Mouse (Mus musculus) testis, adult 2 months (tissue): ENCODE results near the gene Gm14401.
"Not testable (repeated sequence)": the region's sequence is repeated elsewhere in the genome, so short reads cannot be mapped to it uniquely, and the experiment has no call there.

Source experiments
- CTCF ChIP-seq: fragments of 200-500 bp; IDR thresholded peaks from 2 replicates; pipeline ENCODE4 v1.5.1; 2012; ENCODE audit warnings: low read depth, mild to moderate bottlenecking, inconsistent platforms, low read length, moderate library complexity; ENCODE audit not compliant: control insufficient read depth, insufficient read depth, insufficient replicate concordance
- POLR2A ChIP-seq: fragments of 200-500 bp; IDR thresholded peaks from 2 replicates; pipeline ENCODE4 v1.6.1; 2012; ENCODE audit warnings: low read depth, mild to moderate bottlenecking, inconsistent platforms, low read length, moderate library complexity; ENCODE audit not compliant: control insufficient read depth

DNA sequence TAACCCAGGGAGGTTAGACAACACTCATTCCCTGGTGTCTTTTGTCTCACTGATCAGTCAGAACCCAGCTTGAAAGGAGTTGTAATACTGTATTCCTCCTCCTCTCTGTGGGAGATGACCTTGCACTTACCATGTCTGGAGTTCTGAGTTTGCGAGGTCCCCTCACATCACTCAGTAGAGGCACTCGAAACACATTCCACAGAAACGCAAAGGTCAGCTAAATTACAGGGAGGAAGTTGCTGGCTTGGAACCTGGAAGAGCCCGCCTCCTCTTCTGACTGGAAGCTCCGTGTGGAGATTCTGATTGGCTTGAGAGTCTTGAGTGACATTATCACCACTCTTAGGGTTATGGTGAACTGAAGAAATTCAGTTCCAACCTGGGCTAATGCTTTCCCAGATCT is 35.0 kb downstream of the Gm14401 start:
- TF ChIP-seq CTCF, POLR2A: not testable (repeated sequence)
